Mouse (Mus musculus) skeletal muscle tissue, adult 2 months (tissue): ENCODE data around the gene Amz2.
"Not testable (repeated sequence)": the region's sequence is repeated elsewhere in the genome, so short reads cannot be mapped to it uniquely, and the experiment has no call there.

Experiments
- DNase-seq: peaks from one replicate; pipeline ENCODE4 v3.0.0-alpha.2; 2012; ENCODE audit warnings: low read depth, low spot score

Amz2 gene

DNA sequence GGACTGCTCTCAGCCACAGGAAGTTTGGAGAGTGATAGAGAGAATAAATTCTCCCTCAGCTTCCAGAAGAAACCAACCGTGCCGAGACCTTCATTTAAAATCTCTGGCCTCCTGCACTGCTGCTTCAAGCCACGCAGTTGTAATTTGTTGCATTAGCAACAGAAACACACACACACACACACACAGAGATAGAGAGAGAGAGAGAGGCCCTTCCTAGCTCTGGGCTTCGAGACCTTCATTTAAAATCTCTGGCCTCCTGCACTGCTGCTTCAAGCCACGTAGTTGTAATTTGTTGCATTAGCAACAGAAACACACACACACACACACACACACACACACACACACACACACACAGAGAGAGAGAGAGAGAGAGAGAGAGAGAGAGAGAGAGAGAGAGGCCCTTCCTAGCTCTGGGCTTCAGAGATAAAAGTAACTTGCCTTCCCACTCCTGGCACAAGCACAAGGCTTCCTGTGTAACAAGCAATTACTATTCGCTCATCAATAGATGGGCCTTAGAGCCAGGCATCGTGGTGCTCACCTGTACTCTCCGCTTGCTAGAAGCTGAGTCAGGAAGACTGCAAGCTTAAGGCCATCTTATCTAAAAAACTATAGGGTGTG lies 67.2 kb downstream of the Amz2 start:
- not testable (repeated sequence) for DNase-seq

DNA sequence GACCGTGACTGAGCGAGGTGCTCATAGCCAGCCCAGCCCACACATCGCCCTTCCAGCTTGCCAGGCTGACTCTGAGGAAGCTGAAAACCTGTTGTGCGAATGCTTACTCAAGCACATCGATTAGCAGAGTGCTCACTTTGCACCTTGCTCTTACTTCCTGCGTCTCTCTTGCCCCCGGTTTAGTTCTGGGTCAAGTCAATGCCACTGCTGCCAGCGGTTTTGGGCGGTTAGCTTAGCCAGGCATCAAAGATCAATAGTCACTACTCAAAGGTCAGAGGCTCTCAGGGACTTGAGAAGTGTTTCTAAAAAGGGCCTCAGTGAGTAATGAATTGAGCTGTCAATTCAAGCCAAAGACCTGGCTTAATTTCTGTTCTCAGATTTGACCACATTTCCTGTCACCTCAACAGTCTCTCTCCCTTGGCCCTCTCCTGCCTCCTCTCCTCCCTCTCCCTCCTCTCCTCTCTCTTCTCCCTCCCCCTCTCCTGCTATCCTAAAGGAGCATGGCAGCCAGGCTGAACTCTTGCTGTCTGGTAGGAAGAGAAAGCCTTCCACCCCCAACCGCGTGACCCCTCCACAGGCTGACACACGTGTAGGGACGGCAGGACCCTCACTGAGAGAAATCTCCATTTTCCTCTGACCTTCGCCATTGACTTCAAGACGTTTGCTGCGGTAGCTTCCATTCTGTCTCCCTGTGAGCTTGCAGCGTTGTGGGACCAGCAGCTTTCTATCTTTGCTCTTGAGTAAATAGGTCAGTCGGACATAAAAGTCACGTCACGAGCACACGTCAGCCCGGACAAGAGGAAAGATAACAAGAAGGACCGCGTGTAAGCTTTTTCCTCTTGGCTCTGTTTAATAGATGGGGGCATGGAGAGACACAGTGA lies 69.4 kb downstream of the Amz2 start:
- no peak for DNase-seq

DNA sequence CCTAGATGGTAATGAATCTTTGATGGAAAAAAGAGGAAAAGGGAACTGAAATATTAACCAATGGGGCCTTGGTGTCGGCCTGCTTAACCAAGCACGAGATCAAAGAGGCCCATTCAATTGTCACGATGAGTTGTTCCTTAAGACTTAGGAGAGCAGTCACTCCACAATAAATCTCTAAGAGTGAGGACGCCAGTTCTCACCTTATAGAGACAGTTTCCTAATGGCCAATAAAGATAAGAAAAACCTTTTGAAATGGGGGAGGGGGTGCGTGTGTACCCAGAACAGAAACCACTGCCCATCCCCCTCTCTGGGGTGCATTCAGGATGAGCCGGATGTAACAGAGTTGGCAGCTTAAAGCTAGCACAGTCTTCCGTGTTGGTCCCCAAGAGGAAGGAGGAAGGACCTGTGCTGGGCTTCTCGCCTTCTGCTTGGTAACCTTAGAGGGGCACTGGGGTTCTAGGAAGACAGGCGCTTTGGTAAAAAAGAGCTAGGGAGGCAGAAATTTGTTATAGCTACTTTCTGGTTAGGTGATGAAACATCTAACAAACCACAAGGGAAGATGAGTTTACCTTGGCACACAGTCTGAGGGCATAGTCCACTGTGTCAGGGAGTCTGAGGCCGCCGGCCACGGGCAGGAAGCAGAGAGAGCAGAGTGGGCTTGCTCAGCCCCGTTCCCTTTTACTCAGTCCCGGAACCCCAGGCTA lies 70.2 kb downstream of the Amz2 start:
- no peak for DNase-seq

DNA sequence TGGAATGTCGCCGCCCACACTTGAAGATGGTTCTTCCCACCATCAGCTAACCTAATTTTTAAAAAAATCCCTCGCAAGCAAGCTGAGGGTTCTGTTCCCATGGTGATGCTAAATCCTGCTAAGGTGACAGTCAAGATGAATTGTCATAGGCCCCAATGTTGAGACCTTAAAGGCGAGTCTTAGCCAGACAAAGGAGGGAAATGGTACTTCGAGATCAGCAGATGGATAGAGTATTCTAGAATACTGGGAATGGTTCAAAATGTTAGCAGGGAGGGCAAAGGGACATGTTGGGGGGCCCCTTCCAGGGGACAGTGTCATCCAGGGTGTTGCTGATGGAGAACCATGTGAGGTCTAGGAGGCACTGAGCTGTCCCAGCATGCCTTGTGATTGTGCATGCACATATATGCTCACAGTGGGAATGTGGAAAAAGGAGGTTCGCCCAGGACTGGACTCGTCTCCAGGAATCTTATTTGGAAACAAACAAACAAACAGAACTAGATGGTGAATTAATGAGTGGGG lies 70.8 kb downstream of the Amz2 start:
- DNase-seq = no peak

DNA sequence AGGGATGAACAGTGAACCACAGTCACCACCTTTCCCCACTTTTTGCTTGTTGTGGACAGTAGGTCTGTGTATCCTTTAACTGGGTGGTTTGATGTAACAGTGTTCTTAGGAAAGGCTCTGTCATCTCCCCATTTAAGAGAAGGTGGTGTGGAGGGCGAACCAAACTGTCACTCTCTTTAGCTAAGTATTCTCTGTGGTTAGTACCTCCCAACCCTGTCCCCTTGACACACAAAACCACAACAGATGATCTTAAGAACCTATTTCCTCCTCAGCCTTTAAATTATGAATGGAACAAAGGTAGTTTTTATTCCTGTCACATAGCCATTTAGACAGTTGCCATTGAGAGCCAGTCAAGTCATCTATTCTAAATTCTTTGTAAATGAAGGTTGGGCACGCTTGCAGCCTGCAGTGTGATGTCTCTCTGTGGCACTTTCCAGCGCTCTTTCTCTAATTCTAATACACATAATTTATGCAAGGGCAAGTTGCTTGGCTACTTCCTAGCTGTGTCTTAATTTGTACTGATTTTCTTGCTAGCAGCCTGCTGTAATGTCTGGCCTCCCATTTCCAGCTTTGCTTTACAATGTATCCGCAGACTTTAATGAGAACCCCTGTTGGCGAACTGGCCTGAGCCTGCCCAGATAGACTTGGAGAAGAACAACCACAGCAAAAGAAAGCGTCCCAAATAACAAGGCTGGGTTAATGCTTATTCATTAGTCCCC lies 71.4 kb downstream of the Amz2 start:
- DNase-seq = no peak

DNA sequence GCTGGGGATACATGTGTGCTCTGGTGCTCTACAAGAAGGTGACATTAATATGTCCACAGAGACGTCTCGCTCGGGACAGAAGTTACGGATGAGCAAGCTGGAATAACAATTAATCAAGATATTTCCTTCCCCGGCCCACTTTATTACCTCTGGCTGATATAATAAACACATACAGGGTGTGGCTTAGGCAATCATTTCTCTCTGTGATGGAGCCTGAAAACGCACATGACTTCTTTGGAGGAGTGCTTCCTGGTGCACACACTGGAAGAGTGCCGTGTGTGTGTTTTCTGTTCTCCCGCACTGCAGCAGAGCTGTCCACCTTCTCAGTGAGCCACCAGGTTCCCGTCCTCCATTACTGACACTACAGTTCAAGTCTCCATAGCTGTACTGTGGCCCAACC lies 72.2 kb downstream of the Amz2 start:
- DNase-seq = no peak

DNA sequence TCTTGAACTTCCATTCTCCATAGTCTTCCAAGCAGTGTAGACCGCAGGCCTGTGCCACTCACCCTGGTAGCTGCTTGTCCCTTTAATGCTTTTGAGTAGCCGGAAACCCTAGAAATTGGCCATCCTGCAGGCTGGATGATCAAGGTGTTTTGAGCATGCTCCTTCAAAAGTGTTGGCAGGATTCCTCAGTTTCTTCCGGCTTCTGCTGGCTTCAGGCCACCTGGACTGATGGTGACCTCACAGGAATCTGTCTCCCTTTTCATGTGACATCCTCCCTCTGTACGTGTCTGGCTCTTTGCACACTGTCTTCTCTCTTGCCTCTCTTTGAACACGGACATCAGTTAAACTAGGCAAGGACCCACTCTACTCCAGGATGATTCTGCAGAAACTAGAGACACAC lies 74.5 kb downstream of the Amz2 start:
- DNase-seq = peak; percentile 16
